Mouse (Mus musculus): ENCODE measurements around the gene Draxin. TPM values are rescaled to one million over a fixed set of nuclear protein-coding genes. Genes with fewer than 3 reads are reported as not detected.
A peak's percentile ranks its signal among the peaks of the same experiment; 100 is the strongest.

Draxin gene
- total and polyA plus RNA-seq, 3 experiments = 0.08 to 0.17 TPM; not detected in 1

DNA sequence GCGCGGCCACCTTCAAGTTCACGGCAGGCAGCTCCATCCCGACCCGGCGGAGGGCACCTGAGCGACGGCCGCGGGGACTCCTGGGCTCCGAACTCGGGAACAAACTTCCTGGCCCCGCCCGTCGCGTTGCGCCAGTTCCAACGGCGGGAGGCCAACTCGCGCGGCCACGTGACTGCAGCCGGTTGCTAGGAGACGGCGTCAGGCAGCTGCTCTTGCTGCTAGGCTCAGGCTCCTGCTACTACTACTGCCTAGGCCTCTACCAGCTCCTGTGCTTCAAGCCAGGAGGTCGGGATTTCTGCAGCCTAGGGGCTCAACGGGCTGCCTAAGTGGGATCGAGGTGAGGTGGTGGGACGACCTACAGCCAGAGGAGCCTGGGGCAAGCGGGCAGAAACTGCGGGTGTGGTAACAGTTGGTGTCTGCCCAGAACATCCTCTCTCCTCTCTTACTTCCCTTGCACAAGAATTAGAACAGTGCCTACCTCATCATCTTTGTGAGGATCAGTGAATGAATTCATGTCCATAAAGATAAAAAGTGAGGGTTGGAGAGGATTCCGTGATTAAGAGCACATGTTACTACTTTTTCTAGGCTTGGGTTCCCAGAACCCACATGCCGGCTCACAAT lies 42.5 kb downstream of the Draxin start, which contains the start of gene Agtrap (continued):
- TF ChIP-seq UBTF (IDR thresholded peaks at IDR 0.05; ENCODE audit: borderline replicate concordance, insufficient read depth, low read depth, low read length) (no peak), RCOR1 (IDR thresholded peaks at IDR 0.05; ENCODE audit: low read depth, low read length) (no peak), TCF12 (IDR thresholded peaks at IDR 0.05; ENCODE audit: low read depth, low read length) (0 out of 2 replicates have a peak, but pooled peaks have one; percentile 7), CTCF (IDR thresholded peaks at IDR 0.05 in 2 of 3, conservative IDR thresholded peaks at IDR 0.05 in 1 of 3; ENCODE audit: control insufficient read depth in 1 of 3, insufficient read depth in 1 of 3, low read depth in 2 of 3, low read length in 3 of 3, poor library complexity in 1 of 3, severe bottlenecking in 1 of 3) (no peak), POLR2AphosphoS2 (IDR thresholded peaks at IDR 0.05; ENCODE audit: low read length) (no peak), ZKSCAN1 (IDR thresholded peaks at IDR 0.05; ENCODE audit: low read depth, low read length) (no peak), POLR2A (IDR thresholded peaks at IDR 0.05; ENCODE audit: control insufficient read depth in 1 of 2, insufficient read depth in 1 of 2, low read depth in 1 of 2, low read length in 2 of 2, poor library complexity in 1 of 2) (peak; percentile 50 to 56; a peak in 2 of 4 replicates), NRF1 (IDR thresholded peaks at IDR 0.05; ENCODE audit: insufficient read depth, low read depth, low read length, poor library complexity, severe bottlenecking) (peak; percentile 50; the same call in 1 of the 2 replicates), ETS1 (IDR thresholded peaks at IDR 0.05; ENCODE audit: low read depth, low read length) (no peak; the same call in 1 of the 2 replicates), NELFE (IDR thresholded peaks at IDR 0.05; ENCODE audit: low read depth, low read length) (peak; percentile 20; the same call in 1 of the 2 replicates), EP300 (IDR thresholded peaks at IDR 0.05; ENCODE audit: low read depth in 1 of 2, low read length in 2 of 2) (peak in 1 of 2 experiments; percentile 25; a peak in 1 of 4 replicates), TBP (IDR thresholded peaks at IDR 0.05; ENCODE audit: low read depth, low read length) (no peak), GATA1 (IDR thresholded peaks at IDR 0.05; ENCODE audit: low read depth, low read length) (no peak), POLR2AphosphoS5 (IDR thresholded peaks at IDR 0.05; ENCODE audit: borderline replicate concordance, low read depth, low read length) (no peak), JUND (IDR thresholded peaks at IDR 0.05; ENCODE audit: low read depth, low read length) (no peak), SIN3A (IDR thresholded peaks at IDR 0.05; ENCODE audit: low read length) (peak; percentile 99)

DNA sequence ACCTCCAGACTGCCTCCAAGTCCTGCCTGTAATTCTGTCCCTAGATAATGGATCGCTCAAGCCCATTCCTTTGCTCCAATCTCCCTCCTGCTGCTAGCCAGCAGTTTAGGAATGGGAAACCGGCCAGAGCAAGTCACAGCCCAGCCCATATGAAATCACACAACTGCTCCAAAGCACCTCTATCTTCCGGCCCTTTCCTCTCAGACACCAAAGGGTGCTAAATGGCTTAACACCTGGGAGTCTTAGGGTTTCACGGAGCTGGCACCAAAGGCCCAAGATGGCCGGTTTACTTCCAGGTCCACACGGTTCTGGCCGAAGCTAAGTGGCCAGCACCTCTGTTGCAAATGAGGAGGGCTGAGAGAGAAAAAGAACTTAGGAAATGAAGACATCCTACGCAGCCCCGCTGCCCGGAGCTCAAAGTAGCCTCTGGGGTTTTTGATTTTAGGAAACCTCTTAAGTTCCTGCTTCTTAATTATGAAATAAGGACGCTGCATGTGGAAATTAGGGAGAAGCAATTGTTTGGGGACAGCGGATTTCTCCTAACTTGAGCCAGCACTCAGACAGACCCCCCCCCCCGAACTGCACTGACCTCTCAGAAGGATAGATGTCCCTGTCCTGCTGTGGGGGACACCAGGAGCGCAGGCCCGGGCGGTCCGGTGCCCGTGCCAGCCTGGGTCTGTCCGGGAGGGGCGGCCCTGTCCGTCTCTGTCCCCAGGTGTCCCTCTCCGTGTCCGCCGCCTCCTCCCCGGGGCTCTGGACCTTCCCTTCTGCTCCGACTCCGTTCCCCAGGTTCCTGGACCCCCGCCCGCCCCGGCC lies 43.2 kb downstream of the Draxin start:
- Histone ChIP-seq H3K79me2 (ENCODE audit: control insufficient read depth, insufficient read depth, low read length, poor library complexity) (peaks cover 6% of the 10 kb centered on the region), H3K27ac (ENCODE audit: control insufficient read depth, low read depth, low read length) (no peak overlapping the region), H3K36me3 (ENCODE audit: control insufficient read depth in 1 of 2, insufficient read depth in 2 of 2, low read length in 2 of 2) (peaks cover 0 to 4% of the 10 kb centered on the region in 2 experiments; a peak in 2 of 4 replicates), H3K4me1 (ENCODE audit: control insufficient read depth in 1 of 2, insufficient read depth in 2 of 2, low read length in 2 of 2) (peaks cover 0 to 6% of the 10 kb centered on the region in 2 experiments; a peak in 2 of 4 replicates), H3K9ac (ENCODE audit: control insufficient read depth, low read depth, low read length, poor library complexity, severe bottlenecking) (peak overlapping the region; percentile 86), H3K27me3 (ENCODE audit: control insufficient read depth in 1 of 2, insufficient read depth in 2 of 2, low read length in 2 of 2) (no peaks in the 10 kb centered on the region), H3K4me3 (ENCODE audit: control insufficient read depth in 1 of 2, insufficient read depth in 1 of 2, low read depth in 2 of 2, low read length in 2 of 2) (peak overlapping the region; percentile 72 to 81), H3K9me3 (replicated peaks; ENCODE audit: insufficient read depth, low read length) (no peaks in the 10 kb centered on the region)
- TF ChIP-seq ZMIZ1 (IDR thresholded peaks at IDR 0.05; ENCODE audit: low read depth, low read length) (no peak), POLR2AphosphoS2 (IDR thresholded peaks at IDR 0.05; ENCODE audit: low read length) (no peak), USF1 (IDR thresholded peaks at IDR 0.05; ENCODE audit: low read depth, low read length) (no peak), KAT2A (conservative IDR thresholded peaks at IDR 0.05; ENCODE audit: low read depth, low read length) (no peak), ZC3H11A (IDR thresholded peaks at IDR 0.05; ENCODE audit: low read depth, low read length) (no peak), RCOR1 (IDR thresholded peaks at IDR 0.05; ENCODE audit: low read depth, low read length) (no peak), MXI1 (IDR thresholded peaks at IDR 0.05; ENCODE audit: low read depth, low read length) (peak; percentile 37; the same call in 1 of the 2 replicates), JUND (IDR thresholded peaks at IDR 0.05; ENCODE audit: low read depth, low read length) (no peak)
- DNase-seq (ENCODE audit: low read depth, low spot score) = peak; percentile 46
